Mouse (Mus musculus) frontal cortex, postnatal 36 days (tissue): ENCODE data around the gene Acot7.
"Not testable (repeated sequence)": the region's sequence is repeated elsewhere in the genome, so short reads cannot be mapped to it uniquely, and the experiment has no call there.

ENCODE experiments used
- DNase-seq, 2 experiments: peaks; one replicate each; pipeline ENCODE4 v3.0.0; 2022; ENCODE audit warnings: low spot score in 2 of 2

Gene Acot7

DNA sequence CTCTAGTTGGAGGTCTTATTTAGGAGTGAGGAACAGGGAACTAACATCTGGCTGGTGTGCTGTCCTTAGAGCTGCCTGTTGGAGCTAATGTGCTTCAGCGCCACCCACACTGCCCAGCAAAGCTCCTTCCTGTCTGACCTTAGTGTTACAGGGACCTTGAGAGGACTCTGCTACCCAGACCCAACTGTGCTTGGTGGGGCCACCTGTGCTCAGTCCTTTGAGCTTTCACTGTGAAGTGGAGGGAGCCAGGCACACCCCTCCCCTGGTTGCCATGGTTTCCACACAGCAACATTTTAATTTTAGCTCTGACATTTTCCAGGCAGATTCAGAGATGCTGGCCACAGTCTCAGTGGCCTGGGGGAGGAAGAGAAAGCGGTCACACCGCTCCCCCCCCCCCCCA lies 25.0 kb downstream of the Acot7 start:
- peak; percentile 62 to 71 for DNase-seq

- no peak for DNase-seq
Measured at GRCm38 (mm10) chr4:152204663-152205062, 26.7 kb downstream of the Acot7 start.

- DNase-seq: no peak
Measured at GRCm38 (mm10) chr4:152206199-152206598, 28.3 kb downstream of the Acot7 start.

DNA sequence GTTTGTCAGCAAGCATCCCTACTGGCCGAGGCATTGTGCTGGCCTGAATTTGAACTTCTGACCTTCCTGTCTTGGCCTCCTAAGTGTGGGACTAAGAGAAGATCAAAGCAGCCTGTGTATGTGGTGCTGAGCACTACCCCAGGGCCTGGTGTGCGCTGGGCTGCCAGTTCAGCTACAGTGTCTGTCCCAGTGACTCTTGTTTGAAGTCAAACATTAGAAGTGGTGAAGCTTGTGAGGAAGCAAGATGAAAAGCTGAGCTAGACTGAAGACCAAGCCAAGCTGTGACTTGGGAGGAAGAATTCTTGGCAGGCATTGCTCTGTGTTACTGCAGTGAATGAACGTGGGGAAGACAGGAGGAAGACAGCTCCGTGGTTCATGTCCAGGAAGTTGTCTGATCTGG lies 31.7 kb downstream of the Acot7 start:
- DNase-seq: no peak

- DNase-seq: no peak
Measured at GRCm38 (mm10) chr4:152212091-152212505, 34.2 kb downstream of the Acot7 start.

GRCm38 (mm10) chr4:152212531-152212930 lies 34.6 kb downstream of the Acot7 start:
- peak; percentile 56 to 76 for DNase-seq

DNA sequence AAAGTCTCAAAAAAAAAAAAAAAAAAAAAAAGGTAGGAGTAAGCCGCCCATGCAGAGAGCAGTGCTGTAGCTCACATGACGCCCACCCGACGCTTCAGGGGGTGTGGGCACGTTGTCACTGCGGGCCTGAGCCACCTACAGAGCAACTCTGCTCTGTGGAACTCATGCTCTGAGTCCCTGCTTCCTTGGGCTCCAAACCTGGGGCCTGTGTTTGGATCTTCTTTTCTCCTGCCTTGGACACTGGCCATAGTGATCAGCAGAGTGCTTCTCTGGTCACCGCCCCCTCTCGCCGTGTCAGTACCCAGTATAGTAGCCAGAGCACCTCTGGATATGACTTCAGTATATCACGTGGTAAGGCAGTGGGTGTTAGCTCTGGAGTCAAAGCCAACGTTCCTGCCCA lies 35.0 kb downstream of the Acot7 start:
- no peak for DNase-seq

DNA sequence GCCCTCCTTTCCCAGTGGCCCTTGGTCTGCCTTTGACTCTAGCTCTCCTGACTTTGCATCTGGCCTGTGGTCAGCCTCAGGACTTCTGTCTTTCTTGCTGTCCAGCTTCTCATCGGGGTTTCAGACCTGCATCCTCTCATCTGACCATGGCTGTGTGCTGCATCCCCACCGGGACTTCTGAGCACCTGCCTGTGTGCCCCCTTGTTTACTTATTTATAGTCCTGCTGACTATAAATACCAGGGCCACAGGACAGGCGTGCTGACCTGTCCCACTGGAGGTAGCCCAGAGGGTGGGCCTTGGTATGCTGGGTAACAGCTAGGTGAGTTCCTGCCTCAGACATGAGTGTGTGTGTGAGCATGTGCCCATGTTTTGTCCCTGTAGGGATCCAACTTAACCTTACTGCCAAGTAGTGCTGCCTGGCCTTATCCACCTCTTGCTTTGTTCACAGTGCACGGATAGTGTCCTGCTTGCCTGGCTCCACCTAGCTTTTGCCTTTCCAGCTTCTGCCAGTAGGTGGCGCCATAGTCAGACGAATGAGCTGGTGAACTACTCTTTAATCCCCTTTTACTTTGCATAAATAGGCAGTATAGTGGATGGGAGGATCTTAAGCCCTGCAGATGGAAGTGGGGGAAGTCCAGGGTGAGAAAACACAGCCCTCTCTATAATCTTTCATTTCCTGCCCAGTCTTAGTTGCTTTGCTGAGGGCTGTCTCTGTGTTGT lies 36.0 kb downstream of the Acot7 start:
- peak; percentile 95 to 97 for DNase-seq

DNA sequence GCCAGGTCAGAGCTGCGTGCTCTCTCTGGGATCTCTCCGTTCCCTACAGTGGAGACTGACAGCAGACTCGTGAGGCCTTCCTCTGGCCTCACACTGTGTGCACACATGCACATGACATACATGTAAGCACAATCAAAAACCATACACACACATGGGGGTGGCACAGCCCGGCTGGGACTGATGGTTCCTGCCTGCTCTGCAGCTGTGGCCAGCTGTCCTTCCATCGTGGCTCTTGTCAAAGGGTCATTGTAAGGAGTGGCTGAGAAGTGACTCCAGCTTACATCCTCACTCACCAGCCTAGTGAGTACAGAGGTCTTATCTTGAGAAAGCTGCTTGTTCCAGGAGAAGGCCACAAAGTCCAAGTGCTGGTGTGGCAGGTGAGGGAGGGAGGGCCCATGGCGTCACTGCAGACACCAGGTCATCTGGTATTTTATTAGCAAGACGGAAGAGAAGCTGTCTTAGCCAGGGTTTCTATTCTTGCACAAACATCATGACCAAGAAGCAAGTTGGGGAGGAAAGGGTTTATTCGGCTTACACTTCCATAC lies 37.0 kb downstream of the Acot7 start:
- no peak for DNase-seq

- no peak for DNase-seq
Measured at GRCm38 (mm10) chr4:152219591-152219990, 41.7 kb downstream of the Acot7 start.

DNA sequence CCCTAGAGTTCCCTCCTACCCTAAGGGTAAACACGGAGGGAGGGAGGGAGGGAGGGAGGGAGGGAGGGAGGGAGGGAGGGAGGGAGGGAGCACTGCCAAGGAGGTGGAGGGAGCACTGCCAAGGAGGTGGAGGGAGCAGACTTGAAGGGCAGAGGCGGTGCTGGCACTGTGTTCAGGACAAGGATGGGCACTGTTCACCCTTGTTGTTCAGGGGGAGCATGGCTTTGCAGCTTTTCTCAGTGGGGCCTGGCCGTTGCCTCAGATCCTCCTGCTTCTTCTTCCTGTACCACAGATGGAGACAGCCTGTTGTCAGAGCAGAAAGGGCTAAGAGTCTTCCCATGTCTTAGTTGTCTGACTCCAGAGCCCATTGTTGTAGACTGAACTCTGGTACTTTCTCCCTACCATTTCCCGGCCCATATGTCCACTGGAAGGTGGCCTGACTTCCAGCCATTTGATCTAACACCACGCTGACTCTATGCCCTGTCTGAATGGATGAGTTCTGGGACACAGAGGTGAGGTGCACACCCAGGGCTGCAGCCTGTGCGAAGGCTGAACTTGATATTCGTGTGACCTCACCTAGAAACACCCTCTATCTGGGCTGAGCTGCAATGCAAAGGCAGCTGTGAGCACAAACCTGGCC lies 43.0 kb downstream of the Acot7 start:
- no peak for DNase-seq

DNA sequence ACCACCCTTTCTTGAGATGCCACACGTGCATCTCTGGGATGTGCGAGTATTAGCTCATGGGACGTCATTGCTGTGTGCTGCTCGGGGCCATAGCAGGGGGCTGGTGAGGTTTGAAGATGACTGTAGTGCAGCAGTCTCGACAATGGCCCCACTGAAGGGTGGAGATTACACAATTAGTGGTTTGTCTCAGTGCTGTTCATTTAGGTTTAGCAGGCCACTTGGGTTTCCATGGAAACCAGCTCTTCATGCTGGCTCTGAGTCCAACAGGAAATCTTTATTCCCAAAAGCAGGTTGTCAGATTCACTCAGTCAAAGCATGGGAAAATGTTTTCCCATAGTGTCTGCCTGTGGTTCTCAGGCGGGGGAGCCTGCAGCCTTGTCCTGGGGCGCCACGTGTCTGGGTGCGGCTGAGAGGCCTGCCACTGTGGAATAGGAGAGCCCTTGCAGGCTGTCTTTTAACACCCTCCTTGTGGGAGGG lies 43.5 kb downstream of the Acot7 start:
- peak in 1 of 2 experiments; percentile 69 for DNase-seq

DNA sequence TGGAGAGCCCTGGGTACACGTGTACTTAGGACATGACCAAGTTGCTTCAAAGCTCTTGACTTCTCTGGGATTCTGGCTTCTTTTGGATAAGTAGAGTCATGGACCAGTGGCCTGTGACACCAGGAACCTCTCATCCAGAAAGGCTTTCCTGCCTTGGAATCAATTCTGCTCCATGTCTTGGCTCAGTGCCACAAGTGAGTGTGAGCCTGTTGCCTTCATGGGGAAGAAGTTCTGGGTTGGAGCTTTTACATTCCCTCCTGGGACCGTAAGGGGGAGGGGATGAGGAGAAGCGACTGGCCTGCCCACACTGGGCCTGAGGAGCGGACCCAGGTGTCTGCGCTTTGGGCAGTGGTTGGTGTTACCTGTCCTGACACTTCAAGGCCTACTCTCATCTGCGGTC lies 44.2 kb downstream of the Acot7 start:
- DNase-seq: no peak

DNA sequence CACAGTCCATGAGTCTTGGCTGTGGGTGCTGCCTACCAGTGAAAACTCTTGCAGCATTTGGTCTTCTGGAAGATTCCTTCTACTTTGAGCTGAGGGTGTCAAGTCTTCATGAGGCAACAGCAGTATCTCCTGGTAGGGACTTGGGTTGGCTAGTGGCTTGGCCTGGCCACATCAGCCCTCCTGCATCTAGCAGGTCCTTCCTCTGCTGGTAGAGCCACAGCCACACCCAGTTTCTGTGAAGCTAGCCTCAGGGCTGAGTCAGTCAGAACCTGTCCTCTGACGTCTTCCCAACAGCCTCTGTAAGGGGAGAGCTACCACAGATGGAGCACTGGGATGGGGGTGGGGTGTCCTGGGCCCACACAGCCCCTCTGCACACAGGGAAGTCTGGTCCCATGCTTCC lies 44.6 kb downstream of the Acot7 start:
- DNase-seq: no peak

DNA sequence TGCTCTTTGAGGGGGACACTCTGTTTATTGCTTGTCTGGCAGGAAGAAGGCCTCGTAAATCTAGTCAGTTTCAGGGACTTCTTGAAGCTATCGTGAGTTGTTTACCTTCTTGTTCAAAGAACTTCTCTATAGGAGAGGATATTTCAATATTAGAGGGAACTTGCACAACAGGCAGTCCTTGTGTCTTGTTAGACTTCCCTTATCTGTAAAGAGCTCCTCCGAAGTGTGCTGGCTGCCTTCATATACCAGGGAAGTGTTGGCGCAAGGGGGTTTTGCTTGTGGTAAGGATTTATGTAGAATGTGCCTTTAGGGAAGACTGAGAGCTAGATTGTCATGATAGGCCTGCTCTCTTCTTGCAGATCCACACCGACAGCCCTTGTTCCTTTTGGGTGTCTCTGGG lies 46.2 kb downstream of the Acot7 start:
- DNase-seq: no peak

DNA sequence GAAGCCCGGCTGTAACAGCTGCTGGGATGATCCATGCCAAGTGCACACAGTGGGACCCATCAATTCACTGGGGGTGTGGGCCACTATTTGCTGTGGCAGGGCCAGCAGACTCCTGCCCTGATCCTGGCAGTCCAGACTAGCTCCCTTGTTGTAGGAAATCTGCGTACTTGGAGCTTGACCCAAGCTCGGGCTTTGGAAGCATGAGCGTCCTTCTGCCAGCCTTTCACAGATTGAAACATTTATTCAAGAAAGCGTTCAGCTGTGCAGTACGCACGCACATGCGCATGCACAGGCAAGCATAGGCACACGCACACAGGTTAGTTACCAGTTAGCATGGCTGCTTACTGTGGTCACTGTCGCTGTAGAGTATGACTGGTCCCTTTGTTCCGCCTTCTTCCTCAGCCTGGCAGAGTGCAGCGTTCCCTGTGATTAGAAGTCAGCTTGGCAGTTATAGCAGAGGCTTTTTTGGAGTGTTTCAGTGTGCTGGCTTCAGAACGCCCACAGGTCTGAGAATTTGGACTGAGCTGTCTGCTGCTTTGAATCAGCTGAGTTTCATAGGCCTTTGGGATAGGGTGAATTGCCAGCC lies 49.1 kb downstream of the Acot7 start:
- peak; percentile 71 to 90 for DNase-seq

DNA sequence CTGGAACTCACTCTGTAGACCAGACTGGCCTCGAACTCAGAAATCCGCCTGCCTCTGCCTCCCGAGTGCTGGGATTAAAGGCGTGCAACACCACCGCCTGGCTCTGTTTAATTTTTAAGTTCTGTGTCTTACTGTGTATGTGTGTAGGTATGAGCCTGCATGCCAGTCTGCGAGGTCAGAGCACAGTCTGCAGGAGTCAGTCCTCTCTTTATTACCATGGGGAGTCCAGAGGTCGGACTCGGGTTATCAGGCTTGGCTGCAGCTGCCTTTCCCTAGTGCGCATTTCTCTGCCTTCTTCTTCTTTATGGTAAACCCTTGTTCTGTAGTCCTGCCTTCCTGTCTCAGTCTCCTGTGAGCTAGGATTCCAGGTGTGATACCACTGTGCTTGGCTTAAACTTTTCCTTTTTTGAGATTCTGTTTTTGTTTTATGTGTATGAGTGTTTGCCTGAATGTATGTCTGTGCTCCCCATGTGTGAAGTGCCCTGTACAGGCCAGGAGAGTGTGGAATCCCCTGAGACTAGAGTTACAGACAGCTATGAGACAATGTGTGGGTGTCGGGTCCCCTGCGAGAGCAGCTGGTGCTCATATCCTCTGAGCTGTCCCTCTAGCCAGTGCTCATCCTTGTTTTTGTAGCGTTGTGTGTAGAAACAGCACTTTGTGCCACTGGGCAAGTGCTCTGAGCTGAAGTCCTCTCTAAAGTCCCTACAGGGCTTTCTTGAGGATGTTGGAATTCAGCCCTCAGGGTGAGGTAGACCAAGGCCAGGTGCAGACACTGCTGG lies 50.0 kb downstream of the Acot7 start:
- DNase-seq: no peak

GRCm38 (mm10) chr4:152230331-152230730 lies 52.4 kb downstream of the Acot7 start:
- not testable (repeated sequence) for DNase-seq

- DNase-seq: no peak
Measured at GRCm38 (mm10) chr4:152231326-152231725, 53.4 kb downstream of the Acot7 start.

DNA sequence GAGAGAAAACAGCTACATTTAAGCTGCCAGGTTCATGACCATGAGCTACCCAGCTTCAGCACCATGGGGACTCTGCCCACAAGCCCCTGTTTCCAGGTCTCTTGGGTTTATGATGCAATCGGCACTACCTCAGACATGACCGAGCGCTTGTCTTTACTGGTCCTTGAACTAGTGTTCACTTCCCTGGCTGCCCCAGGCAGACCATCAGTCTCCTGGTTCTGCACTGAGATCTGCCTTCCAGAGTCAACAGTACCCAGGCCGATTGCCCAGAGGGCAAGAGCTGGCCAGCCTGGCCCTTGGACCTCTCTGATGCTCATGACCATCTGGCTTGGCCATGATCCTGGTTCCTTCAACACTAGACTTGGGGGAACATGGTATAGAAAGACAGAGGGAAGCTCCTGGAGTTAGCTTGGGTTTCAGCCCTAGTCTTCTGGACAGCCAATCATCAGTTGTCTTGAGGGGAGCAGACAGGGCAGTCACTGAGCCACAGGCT lies 54.5 kb downstream of the Acot7 start:
- no peak for DNase-seq

DNA sequence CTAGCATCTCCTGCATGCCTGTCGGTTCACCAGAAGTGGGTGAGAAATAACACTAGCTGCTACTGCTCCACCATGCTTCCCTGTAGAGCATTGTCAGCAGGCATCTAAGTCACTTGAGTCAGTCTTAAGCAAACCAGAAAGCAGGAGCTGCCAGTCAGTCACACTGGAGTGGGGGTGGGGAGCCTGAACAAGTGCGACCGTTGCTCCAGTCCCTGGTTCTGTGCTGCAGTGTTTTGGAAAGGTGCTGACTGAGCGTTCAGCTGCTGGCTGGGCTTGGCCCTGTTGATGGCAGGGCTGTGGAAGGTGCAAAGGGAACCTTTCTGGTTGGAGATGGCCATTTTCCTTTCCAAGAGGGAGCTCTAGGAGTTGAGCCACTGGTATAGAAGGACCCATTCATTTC lies 62.0 kb downstream of the Acot7 start:
- DNase-seq: no peak
